Mouse (Mus musculus) layer of hippocampus, postnatal 25 days (tissue): ENCODE data around the gene Ptges2. TPM values are rescaled to one million over a fixed set of nuclear protein-coding genes. Genes with fewer than 3 reads are reported as not detected.

ENCODE experiments used
- DNase-seq, 2 experiments: peaks; one replicate each; pipeline ENCODE4 v3.0.0; 2022; ENCODE audit warnings: mixed read lengths in 2 of 2, low spot score in 1 of 2; ENCODE audit errors: extremely low spot score in 1 of 2
- total RNA-seq, 2 experiments: library from RNA; stranded (reverse); gene quantifications; 2 replicates each; pipeline ENCODE4 v1.2.3; 2021

The Ptges2 gene
- total RNA-seq, 2 experiments from 2014 or later, result 40.1 to 41.9 TPM

DNA sequence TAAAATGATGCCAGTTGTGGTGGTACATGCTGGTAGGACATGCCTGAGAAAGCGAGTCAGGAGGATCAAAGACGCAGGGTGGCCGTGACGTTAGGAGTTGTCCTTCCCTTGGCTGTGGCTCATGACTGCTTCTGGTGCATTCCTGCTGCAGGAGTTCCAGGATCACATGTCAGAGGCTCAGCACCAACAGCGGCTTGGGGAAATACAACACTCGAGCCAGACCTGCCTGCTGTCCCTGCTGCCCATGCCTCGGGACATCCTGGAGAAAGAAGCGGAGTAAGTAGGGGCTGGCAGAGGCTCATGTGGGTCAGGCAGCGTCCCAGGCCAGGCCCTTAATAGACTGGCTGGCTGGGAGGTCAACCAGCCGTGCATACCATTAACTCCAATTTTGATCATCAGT, 21.5 kb upstream of the Ptges2 start:
- no peak for DNase-seq

- no peak for DNase-seq
These were observed 20.3 kb upstream of the Ptges2 start for GRCm38 (mm10) chr2:32375317-32375940.

DNA sequence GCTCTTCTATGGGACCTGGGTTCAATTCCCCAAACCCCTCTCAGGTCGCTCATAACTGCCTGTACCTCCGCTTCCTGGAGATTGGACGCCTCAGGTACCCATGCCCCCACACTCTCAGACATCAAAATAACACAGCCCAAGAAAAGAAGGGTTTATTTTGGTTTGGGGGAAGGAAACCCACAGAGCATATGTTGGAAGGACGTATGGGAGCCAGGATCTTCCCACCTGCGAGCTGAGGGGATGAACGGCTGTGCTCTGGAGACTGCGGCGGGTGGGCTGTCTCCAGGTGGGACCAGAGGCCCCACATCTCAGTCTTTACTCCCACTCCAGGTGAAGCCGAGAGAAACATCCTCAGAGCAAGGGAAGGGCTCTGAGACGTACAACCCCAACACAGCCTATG, 18.7 kb upstream of the Ptges2 start:
- DNase-seq, result no peak

DNA sequence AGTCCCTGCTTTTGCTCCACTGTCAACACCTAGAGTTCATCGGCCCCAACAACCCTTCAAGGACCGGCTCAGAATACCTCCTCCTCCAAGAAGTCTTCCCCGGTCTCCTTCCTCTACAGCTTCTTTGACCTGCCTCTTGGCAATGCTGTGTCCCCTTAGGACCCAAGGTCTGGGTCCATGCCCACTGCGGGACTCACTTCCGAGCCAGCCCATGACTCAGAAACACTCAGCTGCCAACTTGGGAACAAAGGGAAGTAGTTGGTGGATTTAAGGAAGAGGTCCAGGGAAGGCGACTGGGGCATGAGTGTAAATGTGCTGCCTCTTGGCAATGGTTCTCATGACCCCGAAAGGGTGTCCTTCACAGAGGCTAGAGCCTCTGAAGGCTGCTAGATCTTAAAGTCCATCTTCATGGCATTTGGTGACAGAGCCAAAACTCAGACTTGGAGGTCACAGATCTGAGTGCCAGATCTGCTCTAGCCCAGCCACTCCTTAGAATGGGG, 15.6 kb upstream of the Ptges2 start:
- DNase-seq, result no peak

DNA sequence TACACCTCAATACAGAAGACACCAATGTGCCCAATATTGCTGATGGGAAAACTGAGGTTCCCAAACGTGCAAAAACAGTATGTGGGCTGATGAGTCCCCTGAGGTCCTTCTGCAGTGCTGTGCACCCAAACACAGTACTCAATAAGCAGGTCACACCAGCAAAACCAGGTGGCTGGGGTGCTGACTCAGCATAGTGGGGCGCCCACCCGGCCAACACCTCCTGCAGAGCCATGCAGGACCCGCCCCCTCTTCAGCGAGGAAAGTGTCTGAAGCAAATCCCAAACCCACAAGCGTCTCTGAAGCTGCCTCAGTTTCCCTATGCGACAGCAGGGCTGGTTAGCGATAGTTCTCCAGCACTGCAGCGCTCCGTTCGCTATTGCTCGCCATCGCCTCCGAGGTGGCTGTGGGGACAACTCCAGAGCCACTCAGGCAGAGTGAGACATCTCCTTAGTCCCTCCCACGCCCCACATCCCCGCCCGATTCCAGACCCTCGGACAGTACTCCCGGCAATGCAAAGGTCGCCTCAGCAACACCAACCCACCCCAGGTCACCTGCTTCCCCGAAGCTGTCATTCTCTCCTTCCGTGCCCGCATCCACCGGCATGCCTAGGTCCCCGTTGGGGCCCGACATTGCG, 14.4 kb upstream of the Ptges2 start:
- peak in 1 of 2 experiments; percentile 31 for DNase-seq

- peak; percentile 80 to 84 for DNase-seq
These were observed 13.9 kb upstream of the Ptges2 start, which contains the start of gene 1110008P14Rik for GRCm38 (mm10) chr2:32381775-32382223. 1110008P14Rik (minus strand) TSS chr2:32381938.

- no peak for DNase-seq
These were observed 13.0 kb upstream of the Ptges2 start for GRCm38 (mm10) chr2:32382689-32383088.

DNA sequence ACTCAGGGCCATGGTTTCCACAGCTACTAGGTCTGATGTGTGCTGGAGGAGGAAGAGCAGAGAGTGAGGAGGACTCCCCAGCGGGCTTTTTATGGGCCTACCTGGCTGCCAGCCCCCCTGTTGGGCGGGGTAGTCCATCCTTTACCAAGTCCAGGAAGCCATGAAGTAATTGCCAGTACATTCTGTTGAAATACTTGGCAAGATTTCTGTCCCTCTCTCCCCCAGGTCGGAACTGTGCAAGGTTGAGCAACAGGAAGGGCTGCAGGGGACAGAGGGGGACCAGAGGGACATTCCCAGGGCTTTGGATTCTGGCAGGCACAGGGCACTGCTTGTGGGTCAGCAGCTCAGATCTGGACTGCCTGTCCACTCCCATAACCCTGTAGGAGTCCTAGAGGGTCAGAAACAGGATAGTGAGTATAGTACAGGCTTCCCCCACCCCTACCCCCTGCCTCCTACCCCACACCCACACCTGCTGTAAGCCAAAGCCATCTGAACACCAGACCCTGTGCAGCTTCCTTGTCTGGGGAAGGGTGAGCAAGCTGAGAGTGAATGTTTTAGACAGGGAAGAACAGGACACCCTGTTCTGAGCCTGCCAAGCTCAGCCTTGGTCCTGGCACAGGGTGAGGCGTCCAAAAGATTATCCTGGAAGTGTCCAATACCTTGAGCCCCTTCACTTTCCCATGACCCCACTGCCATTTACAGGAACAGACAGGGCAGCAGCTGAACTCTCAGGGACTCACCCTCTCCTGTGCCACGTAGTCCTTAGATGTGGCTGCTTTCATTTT, 7.8 kb upstream of the Ptges2 start, which contains the start of gene Lcn2:
TSS of gene Lcn2 (minus strand) at position 547 of the 785 bp plus-strand sequence.
- DNase-seq, result no peak

DNA sequence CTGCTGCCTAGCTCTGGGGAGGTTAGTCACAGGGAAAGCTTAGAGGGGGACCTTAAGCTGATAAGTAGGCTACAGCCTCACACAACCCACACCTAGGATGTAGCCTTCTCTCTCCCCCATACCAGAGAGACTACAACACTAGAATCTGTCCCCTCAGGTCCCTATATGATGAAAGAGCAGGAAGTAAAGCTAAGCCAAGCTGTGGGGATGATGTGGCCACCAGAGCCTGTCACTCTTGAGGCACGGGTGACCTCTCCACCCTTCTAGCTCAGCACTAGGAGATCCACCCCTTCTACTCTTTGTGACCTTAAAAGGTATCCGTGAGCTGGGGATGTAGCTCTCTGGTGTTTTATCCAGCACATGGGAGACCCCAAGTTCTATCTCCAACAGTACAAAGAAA, 6.5 kb upstream of the Ptges2 start:
- no peak for DNase-seq

GRCm38 (mm10) chr2:32390871-32391270, 4.8 kb upstream of the Ptges2 start:
- DNase-seq, result no peak

- DNase-seq, result no peak
These were observed 3.6 kb upstream of the Ptges2 start for GRCm38 (mm10) chr2:32392063-32392462.

DNA sequence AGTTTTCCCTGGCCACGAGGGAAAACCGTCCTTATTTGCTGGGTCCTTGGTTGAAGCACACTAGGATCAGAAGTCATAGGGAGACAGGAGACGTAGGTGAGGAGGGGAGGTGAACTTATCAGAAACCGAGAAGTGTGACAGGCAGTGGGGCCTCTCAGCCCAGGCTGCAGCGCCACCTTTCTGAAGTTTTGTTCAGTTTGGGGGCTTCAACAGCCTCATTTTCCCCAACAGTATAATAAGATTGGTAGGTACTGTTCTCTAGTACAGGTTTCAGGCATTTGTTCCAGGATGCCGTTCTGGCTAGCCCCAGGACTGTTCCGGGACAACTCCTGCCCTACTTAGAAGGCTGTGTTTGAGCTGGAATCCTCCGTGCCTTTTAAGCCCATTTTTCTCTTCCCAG, 723 bp upstream of the Ptges2 start:
- peak in 1 of 2 experiments; percentile 34 for DNase-seq

DNA sequence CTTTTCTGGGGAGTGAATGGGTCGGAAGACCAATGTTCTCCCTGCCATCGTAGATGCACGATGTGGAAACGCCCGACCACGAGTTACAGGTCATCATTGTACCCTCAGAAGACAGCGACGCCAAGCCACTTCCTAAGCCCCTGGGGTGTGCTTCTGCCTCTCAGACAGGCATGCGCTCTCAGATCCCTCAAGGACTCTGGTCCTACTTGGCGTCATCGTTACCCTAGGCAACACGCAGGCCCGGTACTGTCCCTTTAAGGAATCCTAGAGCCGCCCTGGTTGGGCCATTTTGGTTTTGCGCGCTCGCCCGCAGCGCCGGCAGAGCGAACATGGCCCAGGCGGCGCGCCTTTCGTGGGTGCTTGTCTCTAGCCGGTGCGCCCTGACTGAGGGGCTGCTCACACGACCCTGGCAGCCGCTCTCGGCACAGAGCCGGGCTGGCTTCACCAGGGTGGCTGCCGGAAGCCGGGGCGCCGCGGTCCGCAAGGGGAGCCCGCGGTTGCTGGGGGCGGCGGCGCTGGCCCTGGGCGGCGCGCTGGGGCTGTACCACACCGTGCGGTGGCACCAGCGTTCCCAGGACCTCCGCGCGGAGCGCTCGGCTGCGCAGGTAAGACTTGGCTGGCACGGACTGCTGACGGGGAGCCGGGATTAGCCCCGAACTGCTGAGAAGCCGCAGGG, 388 bp downstream of the Ptges2 start:
- DNase-seq, result peak; percentile 78 to 88

DNA sequence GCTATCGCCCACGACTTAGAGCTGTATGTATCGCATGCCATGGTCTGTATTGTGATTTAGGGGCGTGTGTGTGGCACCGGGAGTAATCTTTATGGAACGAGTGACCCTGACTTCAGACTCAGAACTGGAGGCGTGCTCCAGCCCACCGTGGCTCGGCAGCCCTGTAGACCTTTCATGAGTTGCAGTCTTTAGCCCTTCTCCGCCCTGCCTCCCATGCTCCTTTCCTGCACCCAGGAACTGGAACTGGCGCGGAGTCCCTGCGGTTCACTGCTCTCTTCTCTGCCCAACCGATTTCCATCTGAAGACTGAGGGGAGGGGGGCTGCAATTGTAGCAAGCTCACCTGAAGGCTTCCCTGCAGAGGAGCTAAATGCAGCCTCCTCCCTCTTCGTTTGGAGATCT, 999 bp downstream of the Ptges2 start:
- DNase-seq, result no peak

DNA sequence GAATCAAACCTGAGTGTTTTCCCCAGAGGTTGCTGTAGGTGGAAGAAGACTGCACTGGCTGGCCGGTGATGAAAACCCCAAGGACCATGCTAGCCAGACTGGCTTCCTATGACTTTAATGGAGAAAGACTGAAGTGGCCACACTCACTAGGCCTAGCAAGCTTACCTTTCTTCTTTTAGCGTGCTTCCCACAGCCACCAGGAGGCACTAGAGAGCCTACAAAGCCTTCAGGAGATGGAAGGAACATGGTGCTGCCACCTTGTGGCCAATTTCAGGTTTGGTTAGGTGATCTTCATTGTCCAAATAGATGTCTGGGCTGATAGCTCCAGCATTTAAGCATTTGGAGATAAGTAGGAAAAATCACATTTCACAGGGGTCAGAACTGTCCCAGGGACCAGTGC, 9.0 kb downstream of the Ptges2 start:
- peak; percentile 90 to 100 for DNase-seq

DNA sequence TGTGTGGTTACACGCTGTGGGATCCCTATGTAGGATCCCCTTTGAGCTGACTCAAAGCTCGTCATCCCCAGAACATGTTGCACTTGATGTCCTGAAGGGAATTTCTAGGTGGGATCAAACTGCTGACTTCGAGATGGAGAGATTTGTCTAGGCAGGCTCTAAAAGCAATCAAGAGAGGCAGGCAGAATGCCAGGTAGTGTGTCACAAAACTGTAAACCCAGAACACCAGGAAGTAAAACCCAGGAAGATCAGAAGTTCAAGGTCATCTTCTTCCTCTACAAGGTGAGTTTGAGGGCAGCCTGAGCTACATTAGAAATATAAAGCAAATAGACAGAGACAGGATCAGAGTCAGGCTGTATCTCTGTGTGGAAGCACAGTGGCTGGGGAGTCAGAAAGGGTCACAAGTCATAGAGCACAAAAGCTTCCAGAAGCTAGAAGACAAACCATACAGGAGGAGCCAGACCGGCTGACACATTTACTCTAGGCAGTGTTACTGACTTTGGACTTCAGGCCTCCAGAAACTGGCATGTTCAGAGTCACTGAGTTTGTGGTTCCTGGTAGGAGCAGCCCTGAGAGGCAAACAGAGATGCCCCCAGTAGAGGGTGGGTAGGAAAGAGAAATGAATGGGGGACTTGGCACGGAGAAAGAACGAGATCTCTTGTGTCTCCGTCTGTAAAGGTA, 11.6 kb downstream of the Ptges2 start:
- DNase-seq, result no peak

DNA sequence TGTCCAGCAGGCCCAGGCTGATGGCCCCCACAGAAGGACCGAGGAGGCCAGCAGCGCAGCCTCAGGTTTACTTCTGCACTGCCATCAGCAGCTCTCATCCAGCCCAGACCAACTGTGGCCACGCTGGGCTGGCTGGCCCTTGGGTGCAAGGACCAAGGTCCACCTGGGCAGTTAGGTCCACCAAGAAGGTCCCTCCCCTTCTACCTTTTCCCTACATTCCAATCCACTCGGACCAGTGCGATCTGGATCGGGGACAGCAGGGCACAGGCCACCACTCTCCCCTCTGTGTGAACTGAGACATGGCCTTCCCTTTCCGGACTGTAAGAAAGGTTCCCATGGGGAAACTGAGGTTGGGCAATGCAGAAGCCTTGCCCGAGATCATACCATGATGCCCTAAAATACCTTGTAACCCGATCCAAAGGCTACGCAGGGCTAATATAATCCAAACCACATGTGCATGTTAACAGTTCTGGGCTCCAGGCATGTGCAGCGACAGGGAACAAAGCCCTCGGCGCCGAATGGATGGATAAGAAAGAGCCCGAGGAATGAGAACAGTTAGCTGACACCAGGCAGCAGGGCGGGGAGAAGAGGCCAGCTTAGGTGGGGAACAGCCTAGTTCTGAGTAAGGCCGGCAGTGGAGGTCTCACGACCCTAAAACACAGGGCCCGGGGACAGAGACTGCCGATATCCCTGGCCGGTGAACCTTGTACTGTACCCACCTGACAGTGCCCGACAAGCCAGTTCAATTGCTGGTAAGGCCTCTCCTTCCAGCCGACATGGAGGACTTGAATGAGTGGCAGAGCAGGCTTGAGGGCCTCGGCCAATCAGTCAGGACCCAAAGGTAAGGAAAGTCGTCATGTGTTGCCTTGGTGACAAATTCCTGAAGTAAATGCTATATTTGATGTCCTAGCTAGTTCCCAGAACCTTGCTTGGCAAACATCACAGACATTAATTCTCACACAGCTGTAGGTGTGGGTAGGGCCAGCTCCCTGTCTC, 13.0 kb downstream of the Ptges2 start:
- no peak for DNase-seq

DNA sequence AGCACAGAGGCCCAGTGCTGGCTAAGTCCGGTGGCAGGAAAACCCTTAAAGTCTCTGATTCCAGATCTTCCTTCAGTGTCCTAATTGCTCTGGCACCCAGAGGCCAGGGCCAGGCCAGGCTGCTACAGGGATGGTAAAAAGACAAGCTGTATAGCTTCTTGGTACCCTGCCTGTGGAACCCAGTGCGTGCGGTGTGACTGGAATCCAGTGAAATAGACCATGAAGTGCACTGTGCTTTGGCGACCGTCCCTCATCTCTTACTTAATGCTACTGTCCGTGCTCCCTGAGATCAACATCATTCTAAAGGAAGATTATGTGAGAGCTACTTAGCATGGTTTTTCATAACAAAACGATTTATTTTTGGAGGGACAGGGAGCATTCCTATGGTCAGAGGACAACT, 15.7 kb downstream of the Ptges2 start:
- DNase-seq, result no peak
